Mouse (Mus musculus) kidney, embryonic 16.5 days (tissue): ENCODE measurements around the gene Osr1. TPM values are rescaled to one million over a fixed set of nuclear protein-coding genes. Genes with fewer than 3 reads are reported as not detected.

Source experiments
- ATAC-seq: fragments of 200-750 bp; cut with Nextera tagmentation; 2 replicates; pipeline ENCODE4 v1.8.0; 2017; ENCODE audit warnings: moderate TSS enrichment; ENCODE audit not compliant: low FRiP score, low TSS enrichment
- H3K27ac ChIP-seq: fragments of 300-500 bp; sonication (generic); 2 replicates; pipeline ENCODE4 v1.5.1; 2014; ENCODE audit warnings: low read length
- H3K27me3 ChIP-seq: fragments of 300-500 bp; sonication (generic); 2 replicates; pipeline ENCODE4 v1.6.1; 2014; ENCODE audit warnings: low read length, control low read depth, mixed read lengths; ENCODE audit not compliant: insufficient read depth
- H3K36me3 ChIP-seq: fragments of 300-500 bp; sonication (generic); 2 replicates; pipeline ENCODE4 v1.6.1; 2014; ENCODE audit warnings: low read length, control low read depth, mixed read lengths; ENCODE audit not compliant: insufficient read depth
- H3K4me1 ChIP-seq: fragments of 300-500 bp; sonication (generic); 2 replicates; pipeline ENCODE4 v1.6.1; 2014; ENCODE audit warnings: low read length, control low read depth, mixed read lengths; ENCODE audit not compliant: insufficient read depth
- H3K4me2 ChIP-seq: fragments of 300-500 bp; sonication (generic); replicated peaks from 2 replicates; pipeline ENCODE4 v1.6.1; 2014; ENCODE audit warnings: low read depth, low read length
- H3K4me3 ChIP-seq: fragments of 300-500 bp; sonication (generic); 2 replicates; pipeline ENCODE4 v1.5.1; 2014; ENCODE audit warnings: mild to moderate bottlenecking, low read length
- H3K9ac ChIP-seq: fragments of 300-500 bp; sonication (generic); replicated peaks from 2 replicates; pipeline ENCODE4 v1.6.1; 2014; ENCODE audit warnings: low read length
- H3K9me3 ChIP-seq: fragments of 300-500 bp; sonication (generic); 2 replicates; pipeline ENCODE4 v1.6.1; 2016; ENCODE audit warnings: low read length, control low read depth
- WGBS: fragments of 180-500 bp; shearing (Covaris S2); extraction: QIAGEN DNeasy Blood & Tissue Kit; methylation state at CpG from one replicate; pipeline ENCODE4 v1.1.7; 2014; 5-methylcytosine and 5-hydroxymethylcytosine counted together
- polyA plus RNA-seq: library from polyadenylated mRNA; unstranded; fragments of >200 nt; fragmentation: Nextera tagmentation; extraction: Ambion mirVana; gene quantifications from 2 replicates; pipeline ENCODE4 v1.2.1, GENCODE M21; 2015

Osr1 gene
- polyA plus RNA-seq, 1 experiment from 2014 or later = 20.3 TPM

GRCm38 (mm10) chr12:9584366-9585084 lies 14.6 kb downstream of the Osr1 start:
- H3K9ac ChIP-seq = peak overlapping the region; percentile 61
- H3K4me3 ChIP-seq = peak overlapping the region; percentile 53
- peaks cover 30% of the 10 kb centered on the region for H3K4me1 ChIP-seq
- peak; percentile 96 for ATAC-seq
- WGBS = under 1% methylated on average over 23 of the region's 23 CpGs
- peak overlapping the region; percentile 79 for H3K4me2 ChIP-seq
- no peak overlapping the region for H3K27ac ChIP-seq
- peaks cover 35% of the 10 kb centered on the region for H3K27me3 ChIP-seq
- H3K9me3 ChIP-seq = no peaks in the 10 kb centered on the region
- H3K36me3 ChIP-seq = no peaks in the 10 kb centered on the region

GRCm38 (mm10) chr12:9585085-9585453 lies 15.2 kb downstream of the Osr1 start:
- no peak overlapping the region for H3K27ac ChIP-seq
- no peaks in the 10 kb centered on the region for H3K36me3 ChIP-seq
- H3K9me3 ChIP-seq = no peaks in the 10 kb centered on the region
- 1% methylated on average over 7 of the region's 7 CpGs for WGBS
- peaks cover 31% of the 10 kb centered on the region for H3K27me3 ChIP-seq
- H3K4me3 ChIP-seq = peak overlapping the region; percentile 53
- H3K9ac ChIP-seq = peak overlapping the region; percentile 61
- ATAC-seq = peak; percentile 65
- peak overlapping the region; percentile 79 for H3K4me2 ChIP-seq
- peaks cover 24% of the 10 kb centered on the region for H3K4me1 ChIP-seq

- no peak for ATAC-seq
- Histone ChIP-seq H3K27ac (no peak overlapping the region), H3K9ac (no peak overlapping the region), H3K4me1 (peaks cover 13% of the 10 kb centered on the region), H3K4me3 (no peak overlapping the region), H3K36me3 (no peaks in the 10 kb centered on the region), H3K9me3 (no peaks in the 10 kb centered on the region), H3K4me2 (no peak overlapping the region), H3K27me3 (peaks cover 18% of the 10 kb centered on the region)
- 80% methylated on average over 1 of the region's 1 CpGs for WGBS
Measured at GRCm38 (mm10) chr12:9587732-9588131, 17.8 kb downstream of the Osr1 start.

GRCm38 (mm10) chr12:9589561-9590134 lies 19.7 kb downstream of the Osr1 start:
- WGBS = 74% methylated on average over 7 of the region's 7 CpGs
- H3K9ac ChIP-seq = no peak overlapping the region
- H3K36me3 ChIP-seq = no peaks in the 10 kb centered on the region
- no peak overlapping the region for H3K4me2 ChIP-seq
- H3K4me3 ChIP-seq = no peak overlapping the region
- no peak for ATAC-seq
- peaks cover 8% of the 10 kb centered on the region for H3K4me1 ChIP-seq
- H3K27me3 ChIP-seq = no peaks in the 10 kb centered on the region
- no peaks in the 10 kb centered on the region for H3K9me3 ChIP-seq
- H3K27ac ChIP-seq = no peak overlapping the region

- no peaks in the 10 kb centered on the region for H3K4me1 ChIP-seq
- ATAC-seq = no peak
- H3K4me2 ChIP-seq = no peak overlapping the region
- H3K9ac ChIP-seq = no peak overlapping the region
- H3K27ac ChIP-seq = no peak overlapping the region
- no peak overlapping the region for H3K4me3 ChIP-seq
- no peaks in the 10 kb centered on the region for H3K9me3 ChIP-seq
- 65% methylated on average over 3 of the region's 3 CpGs for WGBS
- H3K27me3 ChIP-seq = no peaks in the 10 kb centered on the region
- H3K36me3 ChIP-seq = no peaks in the 10 kb centered on the region
Measured at GRCm38 (mm10) chr12:9591141-9591540, 21.2 kb downstream of the Osr1 start.

- no peak overlapping the region for H3K27ac ChIP-seq
- no peak for ATAC-seq
- no peak overlapping the region for H3K9ac ChIP-seq
- H3K4me3 ChIP-seq = no peak overlapping the region
- H3K4me1 ChIP-seq = no peaks in the 10 kb centered on the region
- no peaks in the 10 kb centered on the region for H3K36me3 ChIP-seq
- no peaks in the 10 kb centered on the region for H3K9me3 ChIP-seq
- no peaks in the 10 kb centered on the region for H3K27me3 ChIP-seq
- no peak overlapping the region for H3K4me2 ChIP-seq
Measured at GRCm38 (mm10) chr12:9598219-9598618, 28.3 kb downstream of the Osr1 start.
